Mouse (Mus musculus) cerebellum, adult 8-10 months (tissue): ENCODE measurements around the gene Ubqln1.

Experiments used
- DNase-seq: peaks from one replicate; pipeline ENCODE4 v3.0.0; 2022

Gene Ubqln1

DNA sequence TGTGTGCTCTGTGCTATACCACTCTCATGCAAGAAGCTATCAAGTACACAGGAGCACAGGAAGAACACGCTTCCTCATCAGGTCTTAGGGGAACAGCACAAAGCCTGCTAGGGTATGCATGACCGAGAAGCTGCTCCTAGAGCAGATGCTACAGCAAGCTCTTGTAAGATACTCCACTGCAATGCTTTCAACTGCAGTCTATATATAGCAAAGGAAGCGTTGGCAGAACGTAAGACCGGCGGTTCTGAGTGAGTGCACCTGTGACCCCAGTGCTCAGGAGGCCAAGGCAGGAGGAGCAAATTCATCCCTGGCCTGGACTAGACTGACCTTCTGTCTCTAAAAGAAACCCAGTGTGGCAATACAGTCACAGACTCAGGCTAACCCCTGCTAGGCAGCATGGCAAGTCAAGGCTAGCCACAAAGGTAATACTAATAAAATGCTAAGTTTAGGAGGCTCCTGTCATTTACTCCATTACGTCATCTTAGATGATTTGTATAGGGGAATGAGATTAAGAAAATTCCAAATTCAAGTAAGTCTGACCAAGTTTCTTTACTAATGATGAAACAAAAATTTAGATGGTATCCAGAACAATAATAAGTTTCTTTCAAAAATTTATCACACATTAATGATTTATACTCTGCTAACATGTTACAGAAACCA is 17.3 kb downstream of the Ubqln1 start:
- no peak for DNase-seq

DNA sequence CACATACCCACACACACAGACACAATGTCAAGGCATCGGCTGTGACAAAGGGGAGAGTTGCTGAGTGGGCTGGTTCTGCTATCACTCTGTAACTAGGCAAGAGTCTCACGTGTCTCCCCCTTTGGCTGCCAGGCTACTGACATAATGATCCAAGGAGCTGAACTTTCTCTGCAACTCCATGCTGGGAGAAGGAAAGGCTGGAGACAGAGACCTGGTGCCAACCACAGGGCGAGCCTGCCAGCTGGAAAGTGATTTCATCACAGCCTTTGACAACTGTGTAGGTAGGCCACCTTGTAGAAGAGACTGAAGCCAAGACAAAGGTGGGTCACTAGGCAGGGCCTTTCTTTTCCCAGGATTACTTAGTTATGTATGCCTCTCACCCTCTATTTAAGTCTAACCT is 18.2 kb downstream of the Ubqln1 start:
- DNase-seq: no peak

DNA sequence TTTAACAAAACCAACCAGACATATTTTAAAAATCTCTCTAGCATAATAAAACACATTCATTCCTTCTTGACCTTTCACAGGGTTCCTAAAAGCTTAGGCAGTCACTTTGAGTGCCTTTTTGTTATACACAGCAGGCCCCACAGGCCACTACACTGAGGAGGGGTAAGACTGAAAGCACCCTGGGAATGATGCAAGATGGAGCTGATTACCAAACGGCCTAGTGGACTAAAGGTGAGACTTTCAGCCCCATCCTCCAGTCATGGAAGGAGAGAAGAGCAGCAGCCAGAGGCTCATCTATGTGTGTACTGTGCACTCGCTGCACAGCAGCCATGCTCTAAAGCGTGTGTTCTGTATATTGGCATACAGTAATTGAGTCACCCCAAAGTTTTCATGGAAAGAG is 20.5 kb downstream of the Ubqln1 start:
- no peak for DNase-seq

DNA sequence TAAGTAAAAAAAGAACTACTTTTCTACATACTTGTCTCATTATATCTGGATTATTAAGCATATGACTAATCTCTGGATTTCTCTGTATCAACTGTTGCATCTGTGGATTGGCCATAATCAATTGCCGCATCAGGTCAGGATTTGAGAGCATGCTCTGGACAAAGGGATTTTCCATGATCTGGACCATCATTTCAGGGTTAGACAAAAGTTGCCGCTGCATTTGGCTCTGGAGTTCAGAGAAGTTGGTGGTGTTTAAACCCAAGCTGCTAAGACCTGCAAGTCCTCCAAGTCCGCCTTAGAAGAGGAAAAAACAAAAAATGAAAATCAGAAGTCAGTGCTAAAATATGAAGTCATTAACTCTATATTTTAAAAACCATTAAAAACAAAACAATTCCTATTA is 22.2 kb downstream of the Ubqln1 start:
- DNase-seq: no peak

DNA sequence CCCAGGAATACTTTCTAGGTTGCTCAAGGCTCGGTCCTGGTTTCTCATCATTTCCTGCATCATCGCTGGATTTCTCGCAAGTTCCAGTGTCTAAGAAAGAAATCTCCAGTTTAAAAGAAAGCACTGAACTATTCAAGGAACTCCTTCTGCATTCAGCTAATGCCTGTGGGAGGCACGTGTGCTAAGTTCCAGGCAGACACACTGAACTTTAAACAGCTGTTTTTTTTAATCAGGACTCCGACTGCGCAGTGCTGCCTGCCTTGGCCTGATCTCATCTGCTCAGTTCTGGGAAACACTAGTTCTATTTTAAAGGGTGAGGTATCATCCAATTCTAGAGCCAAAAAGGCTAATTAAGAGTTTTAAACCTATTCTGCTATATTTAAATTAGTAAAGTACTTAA is 23.3 kb downstream of the Ubqln1 start:
- no peak for DNase-seq

DNA sequence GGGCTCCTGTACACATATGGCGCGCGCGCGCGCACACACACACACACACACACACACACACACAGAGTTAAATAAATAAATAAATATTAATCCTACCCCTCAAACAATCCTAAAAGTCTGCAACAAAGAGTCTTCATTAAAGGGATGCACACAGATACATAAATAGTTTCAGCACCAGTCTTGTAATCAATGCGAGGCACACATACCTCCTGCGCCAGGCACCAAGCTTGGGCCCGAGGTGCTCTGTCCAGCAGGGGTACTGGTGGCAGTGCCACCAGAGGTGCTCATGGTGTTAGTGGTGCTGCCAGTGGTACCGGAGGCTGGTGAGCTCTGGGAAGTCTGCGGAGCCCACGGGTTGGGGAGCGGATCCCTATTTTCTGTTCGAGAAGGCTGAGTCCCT is 23.9 kb downstream of the Ubqln1 start:
- no peak for DNase-seq

DNA sequence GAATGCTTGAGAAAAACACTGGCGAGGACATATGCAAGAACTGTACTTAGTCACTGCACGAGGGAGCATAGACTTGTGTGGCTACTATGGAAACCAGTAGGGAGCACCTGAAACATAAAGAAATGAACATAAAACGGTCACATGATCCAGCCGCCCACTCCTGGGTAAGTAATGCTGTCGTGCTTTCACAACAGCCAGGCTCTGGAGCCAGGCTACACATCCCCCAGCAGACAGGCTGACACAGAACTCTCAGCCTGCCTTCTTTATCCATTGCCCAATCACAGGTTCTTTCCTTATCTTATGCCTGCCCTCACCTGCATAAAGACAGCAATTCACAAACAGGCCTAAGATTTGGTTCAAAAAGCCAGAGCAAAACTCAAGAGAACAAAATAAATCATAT is 26.0 kb downstream of the Ubqln1 start:
- DNase-seq: no peak

DNA sequence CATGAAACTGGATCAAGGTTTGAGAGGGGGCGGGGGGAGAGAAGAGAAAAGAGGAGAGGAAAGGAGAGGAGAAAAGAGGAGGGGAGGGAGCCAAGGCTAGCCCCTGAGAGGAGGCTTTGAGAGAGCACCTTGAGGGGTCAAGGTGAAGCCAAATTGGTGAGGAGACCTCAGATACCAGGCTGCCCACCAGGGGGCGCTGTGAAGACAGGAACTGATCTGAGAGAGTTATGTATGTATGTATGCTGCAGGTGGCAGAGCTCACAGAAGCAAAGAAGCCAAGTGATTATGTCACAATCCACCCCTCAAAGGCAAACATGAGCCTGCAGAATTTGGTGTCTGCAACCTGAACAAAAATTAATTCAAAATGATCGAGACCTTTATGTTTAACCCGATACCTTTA is 27.0 kb downstream of the Ubqln1 start:
- DNase-seq: peak; percentile 89

DNA sequence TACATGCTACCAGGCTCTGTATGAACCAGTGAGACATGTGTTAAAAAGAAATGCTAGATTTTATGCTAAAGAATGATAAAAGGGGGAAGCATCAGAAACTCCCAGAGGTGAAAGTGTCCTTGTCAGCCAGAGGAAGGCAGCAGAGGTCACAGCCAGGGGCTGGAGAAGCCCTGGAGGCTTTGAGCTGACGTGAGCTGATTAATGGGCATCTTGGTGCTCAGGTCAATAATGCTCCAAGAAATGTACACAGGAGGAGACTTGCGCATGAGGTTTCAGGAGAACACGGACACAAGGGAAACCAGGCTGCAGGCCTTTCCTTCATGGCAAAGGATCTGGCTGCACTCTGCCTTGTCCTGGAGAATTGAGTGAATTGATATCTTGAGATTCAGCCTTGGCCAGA is 27.7 kb downstream of the Ubqln1 start:
- DNase-seq: no peak

DNA sequence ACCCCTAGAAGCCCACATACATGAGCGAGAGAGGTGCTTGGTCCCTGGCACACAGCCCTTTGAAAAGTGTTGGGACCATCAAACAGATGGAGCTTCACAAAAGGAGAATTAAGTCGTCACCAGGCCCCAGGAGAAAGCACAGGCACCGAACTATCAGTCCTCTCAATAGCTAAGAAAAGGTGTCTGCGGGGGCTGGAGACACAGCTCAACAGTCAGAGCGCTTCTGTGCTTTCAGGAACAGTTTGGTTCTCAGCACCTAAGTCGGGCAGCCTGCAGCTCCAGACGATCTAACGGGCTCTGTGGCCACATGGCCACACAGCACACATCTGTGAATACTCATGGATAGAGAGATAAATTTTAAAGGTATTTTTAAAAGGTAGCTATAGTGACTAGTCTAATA is 29.2 kb downstream of the Ubqln1 start:
- DNase-seq: no peak

DNA sequence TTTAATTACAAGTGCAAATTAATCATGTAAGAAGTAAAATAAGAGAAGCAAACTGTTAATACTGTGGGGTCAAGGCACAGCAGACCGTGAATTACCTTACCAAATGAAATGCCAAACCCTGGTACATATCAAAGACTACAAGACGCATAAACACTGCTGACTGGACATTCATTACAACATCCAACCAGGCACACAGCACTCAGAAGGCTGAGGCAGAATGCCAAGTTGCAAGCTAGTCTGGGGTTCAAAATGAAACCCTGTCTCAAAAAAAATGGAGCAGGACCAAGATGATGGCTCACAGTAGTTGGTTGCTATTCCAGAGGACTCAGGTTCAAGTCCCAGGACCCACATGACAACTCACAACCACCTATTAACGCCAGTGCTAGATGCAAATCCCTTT is 31.3 kb downstream of the Ubqln1 start:
- no peak for DNase-seq

DNA sequence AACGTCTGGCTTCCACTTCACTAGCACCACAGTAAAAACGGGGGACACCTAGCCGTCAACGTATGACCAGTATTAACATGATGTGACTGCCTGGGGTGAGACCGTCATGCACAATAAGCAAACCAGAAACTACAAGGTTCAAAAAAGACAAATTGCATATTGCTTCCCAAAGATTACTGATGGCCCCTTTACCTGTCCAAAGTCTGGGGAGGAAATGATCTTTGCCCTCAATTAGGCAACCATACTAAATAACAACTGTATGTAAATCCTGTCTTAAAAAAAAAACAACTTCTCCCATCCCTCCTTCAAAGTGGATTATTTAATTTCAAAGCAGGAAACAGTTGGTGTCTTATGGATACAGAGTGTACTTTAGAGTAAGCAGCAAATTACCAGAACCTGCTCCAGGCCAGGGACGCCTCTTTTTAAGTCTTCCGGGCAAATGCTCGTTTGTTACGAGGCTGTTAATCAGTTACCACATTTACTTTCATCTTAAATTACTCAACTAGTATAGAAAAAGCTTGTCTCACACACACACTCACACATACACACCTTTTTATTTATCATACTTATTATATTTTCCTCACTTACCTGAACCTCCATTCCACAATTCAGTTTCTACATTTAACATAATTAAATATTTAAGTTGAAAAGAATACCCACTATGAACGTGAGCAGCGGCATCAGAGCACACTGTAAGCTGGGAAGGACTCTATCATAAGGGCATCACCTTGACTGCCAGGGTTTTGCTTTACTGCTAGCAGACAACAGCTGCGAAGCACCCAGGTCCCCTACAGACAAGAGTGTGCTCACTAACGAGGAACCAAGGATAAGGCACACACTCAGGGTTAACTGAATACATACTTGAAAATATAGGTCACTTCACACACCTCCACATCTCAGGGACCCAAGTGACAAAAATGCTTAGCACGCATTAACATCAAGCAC is 33.6 kb downstream of the Ubqln1 start:
- DNase-seq: no peak

DNA sequence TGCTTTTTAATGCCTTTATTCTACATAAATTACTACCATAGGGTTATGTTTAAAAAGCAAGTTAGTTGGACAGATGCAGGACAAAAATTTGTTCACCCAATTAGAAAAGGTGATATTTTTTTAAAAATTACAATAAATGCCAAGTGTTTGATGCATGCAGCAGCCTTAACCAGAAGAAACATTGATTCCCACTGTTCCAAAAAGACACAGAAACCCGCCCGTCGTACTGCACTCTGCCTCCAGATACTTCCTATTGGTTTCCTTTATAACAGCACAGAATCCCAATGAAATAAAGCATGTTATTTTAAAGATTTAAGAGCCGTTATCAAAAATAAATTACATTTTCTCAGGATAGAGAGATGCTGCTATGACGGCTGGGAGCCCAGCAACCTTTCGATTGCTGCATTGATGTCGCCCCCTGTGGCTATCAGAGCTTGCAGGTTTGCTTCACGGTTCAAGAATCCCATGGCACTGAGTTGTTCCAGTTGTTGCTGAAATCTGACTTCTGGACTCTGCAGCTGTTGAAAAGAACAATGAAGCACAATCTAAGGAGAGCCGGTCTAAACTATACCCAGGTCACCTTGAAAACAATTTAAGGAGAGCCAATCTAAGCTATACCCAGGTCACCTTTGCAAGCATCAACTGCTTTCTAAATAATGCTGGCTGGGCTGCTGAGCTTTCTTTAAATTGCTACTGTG is 37.8 kb downstream of the Ubqln1 start:
- peak; percentile 100 for DNase-seq

DNA sequence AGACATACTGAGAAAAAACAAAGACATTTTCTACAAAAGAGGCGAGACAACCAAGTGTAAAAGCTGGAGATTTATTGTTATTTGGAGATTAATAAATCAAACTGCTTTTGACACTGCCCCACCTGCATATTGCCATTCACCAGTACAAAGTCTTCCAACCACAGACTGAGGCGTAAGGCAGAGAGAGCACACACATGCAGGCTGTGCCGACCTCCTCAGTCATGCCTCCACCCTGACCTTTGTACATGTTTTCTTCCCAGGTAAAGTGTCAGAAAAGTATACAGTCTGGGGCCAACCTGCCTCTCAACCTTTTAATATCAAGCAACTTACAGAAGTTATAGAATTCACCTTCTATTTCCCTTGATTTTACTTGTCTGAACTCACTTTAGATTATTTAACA is 39.3 kb downstream of the Ubqln1 start:
- DNase-seq: no peak

DNA sequence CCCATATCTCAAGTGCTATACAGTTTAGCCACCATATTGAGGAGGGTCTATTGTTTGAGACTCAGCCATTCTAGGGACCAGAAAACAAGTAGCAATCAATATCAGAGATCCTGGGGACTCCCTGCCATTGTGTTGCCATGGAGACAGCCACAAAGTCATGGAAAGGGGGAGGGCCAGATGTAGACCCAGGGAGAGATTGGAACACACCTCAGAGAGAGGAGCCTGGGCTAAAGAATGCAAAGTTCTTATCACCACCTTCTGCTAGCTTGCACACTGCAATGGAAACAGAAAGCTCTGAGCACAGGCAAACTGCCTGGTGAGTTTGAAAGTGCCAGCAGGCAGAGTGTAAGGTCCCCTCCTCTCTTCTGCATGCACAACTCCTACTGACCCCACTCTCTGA is 47.3 kb downstream of the Ubqln1 start:
- no peak for DNase-seq

DNA sequence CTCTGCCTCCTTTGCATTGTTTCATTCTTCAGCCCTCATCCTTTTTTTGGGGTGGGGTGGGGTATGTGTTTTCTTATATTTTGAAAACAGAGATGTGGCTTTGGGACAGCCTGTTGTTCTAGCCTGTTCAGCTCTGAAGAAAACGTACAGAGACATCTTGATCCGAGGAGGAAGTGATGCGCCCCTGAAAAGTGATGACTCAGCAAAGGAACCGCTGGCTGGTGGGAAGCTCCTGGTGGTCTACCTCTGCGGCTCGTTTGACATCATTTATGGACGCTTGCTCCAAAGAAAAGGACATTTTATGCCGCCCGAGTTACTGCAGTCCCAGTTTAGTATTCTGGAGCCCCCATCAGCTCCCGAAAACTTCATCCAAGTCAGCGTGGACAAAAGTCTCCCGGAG is 52.1 kb downstream of the Ubqln1 start:
- no peak for DNase-seq

DNA sequence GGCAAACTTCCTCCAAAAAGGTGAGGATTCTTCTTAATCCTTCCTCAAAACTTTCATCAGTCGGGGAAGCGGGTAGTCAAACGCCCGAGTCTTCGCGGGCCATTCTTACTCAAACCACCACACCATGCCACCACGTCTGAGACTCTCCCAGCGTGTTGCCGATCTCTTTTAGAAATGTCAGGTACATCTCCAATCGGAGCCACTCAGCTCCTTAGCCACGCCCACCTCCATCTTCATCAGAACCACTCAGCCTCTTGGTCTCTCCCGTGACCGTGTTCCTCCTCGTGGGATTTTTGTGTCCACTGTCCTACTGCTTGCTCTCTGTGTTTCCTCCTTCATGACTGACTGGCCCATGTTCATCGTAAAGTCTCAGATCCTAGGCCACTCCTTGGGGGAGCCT is 54.7 kb downstream of the Ubqln1 start:
- no peak for DNase-seq

DNA sequence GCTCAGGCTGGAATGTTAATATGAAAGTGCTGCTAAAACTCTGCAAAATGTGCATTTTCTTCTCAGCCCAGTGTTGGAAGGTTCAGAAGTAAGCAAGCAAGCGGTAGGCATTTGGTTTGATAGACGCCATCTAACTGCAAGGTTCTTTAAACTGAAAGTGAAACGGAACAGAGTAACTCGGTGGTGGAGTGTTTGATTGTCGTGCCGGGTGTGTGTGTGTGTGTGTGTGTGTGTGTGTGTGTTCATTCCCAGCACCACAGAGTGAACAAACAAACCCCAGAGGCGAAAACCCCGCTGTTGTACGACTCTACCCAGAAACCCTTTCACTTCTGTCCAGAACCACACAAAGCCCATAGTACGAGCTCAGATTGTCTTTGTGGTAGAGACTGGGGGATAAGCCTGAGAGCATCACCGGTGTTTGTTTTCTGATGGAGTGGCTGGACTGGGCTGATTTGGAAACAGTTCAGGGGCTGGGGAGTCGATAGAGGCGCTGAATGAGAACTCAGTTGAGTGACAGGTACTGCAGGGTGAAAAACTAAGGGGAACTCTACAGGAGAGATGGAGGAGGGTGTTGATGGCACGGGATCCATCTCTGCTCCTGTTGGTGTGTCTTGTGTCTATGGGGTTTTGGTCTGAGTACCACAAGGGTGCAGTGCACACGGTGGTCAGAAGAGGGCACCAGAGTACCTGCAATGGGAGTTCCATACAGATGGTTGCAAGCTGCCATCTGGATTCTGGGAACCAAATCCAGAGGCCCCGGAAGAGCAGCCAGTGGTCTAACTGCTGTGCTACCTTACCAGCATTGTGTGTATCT is 57.1 kb downstream of the Ubqln1 start:
- DNase-seq: peak; percentile 83

DNA sequence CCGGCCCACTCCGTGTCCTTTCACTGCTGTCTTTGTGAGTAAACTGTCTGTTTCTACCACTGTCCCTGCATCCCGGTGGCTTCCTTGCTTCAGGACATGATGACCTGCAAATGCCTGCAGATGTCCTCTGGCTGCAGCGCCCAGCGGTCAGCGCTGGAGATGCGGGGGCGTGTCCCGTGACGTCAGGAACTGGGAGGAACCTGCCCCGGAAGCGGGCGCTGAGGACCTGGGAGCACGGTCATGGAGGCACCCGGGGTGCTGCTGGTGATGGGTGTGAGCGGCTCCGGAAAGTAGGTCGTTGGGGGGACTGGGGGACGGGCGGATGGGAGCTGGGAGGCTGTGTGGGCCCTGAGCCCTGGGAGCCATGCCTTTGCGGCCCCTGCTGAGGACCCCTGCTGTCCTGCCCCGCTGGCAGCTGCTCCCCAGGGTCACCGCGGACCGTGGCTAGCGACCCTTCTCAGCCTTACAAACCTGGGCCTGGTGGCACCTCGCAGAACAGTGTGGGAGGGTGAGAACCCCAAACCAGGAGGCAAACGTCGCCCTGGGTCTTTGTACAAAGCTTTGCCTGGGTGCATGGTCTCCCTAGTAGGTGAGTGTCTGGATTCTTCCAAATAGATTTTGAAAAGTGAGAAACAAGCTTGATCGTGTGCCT is 57.9 kb downstream of the Ubqln1 start, which contains the start of gene Idnk:
Gene Idnk, plus strand, starts transcription at position 203 of the 652 bp plus-strand sequence.
- DNase-seq: peak; percentile 82

DNA sequence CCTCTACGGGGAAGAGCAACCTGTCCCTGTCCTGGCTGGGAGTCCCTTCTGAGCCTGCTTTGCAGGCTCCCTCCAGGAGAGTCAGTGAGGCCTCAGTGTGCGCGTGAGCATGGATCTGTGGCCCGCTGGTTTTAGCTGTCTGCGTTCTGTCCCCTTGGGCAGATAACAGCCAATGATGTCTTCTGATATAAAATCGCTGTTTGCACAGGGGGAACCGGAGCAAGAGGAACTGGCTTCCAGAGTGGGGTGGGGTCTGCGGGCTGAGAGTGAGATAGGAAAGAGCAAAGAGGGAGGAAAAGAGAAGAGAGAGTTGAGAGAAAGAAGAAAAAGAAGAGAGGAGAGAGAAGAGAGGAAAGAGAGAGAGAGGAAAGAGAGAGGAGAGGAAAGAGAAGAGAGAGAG is 58.4 kb downstream of the Ubqln1 start:
- peak; percentile 26 for DNase-seq

DNA sequence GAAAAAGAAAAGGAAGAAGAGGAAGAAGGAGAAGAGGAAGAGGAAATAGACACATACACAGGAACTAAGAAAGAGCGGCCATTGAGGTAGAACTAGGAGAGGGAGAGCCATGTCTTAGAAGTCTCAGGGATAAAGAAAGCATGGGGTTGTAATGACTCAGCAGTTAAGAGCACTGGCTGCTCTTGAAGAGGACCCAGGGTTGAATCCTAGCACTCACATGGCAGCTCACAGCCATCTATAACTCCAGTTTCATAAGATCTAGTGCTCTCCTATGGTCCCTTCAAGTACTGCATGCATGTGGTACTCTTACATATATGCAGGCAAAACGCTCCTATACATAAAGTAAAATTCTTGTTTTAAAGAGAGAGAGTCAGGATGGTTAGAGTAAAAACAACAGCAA is 59.4 kb downstream of the Ubqln1 start:
- DNase-seq: no peak

DNA sequence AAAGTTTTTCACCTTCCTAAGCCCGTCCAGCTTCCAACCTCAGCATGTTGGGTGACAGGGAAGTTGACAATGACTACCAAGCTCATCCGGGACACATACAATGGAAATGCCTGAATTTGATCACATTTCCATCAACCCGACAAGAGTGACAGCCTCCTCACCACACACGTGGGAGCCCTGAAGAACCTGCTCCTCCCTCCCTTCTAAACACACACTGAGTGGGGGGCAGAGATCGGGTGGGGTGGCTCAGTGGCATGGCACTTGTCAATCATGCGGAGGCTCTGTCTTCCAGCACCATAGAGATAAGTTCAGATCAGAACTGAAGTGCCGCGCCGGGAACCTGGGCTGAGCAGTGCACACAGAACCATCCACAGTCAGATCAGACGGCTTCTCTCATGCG is 65.0 kb downstream of the Ubqln1 start:
- DNase-seq: no peak
